Mouse (Mus musculus): ENCODE measurements around the gene Zyg11b. TPM values are rescaled to one million over a fixed set of nuclear protein-coding genes. Genes with fewer than 3 reads are reported as not detected.

The Zyg11b gene
- polyA plus RNA-seq, 1 experiment from 2014 or later: 14.6 TPM

- H3K9me3 ChIP-seq (ENCODE audit: control insufficient read depth, low read length): no peaks in the 10 kb centered on the region
- H3K27ac ChIP-seq (replicated peaks; ENCODE audit: low read depth, low read length): no peak overlapping the region
- H3K4me2 ChIP-seq (ENCODE audit: low read depth, severe bottlenecking): no peak overlapping the region
- H3K4me3 ChIP-seq (ENCODE audit: low read depth, low read length): no peak overlapping the region
- ATAC-seq (ENCODE audit: insufficient number of reproducible peaks, low FRiP score, low TSS enrichment, low read depth): no peak
- H3K36me3 ChIP-seq (ENCODE audit: control insufficient read depth, insufficient read depth, low read length): no peaks in the 10 kb centered on the region
- WGBS: 92% methylated on average over 3 of the region's 3 CpGs
- H3K4me1 ChIP-seq (ENCODE audit: control insufficient read depth, insufficient read depth, low read length): no peaks in the 10 kb centered on the region
- DNase-seq (ENCODE audit: low spot score): no peak
- H3K27me3 ChIP-seq (ENCODE audit: control insufficient read depth, insufficient read depth, low read length): no peaks in the 10 kb centered on the region
- H3K9ac ChIP-seq (ENCODE audit: low read length): no peak overlapping the region
These were observed 67.2 kb downstream of the Zyg11b start for GRCm38 (mm10) chr4:108233654-108234053.

- H3K36me3 ChIP-seq (ENCODE audit: control insufficient read depth, insufficient read depth, low read length): no peaks in the 10 kb centered on the region
- H3K27me3 ChIP-seq (ENCODE audit: control insufficient read depth, insufficient read depth, low read length): no peaks in the 10 kb centered on the region
- H3K9ac ChIP-seq (ENCODE audit: low read length): no peak overlapping the region
- whole genome bisulfite sequencing: 30% methylated on average over 3 of the region's 3 CpGs
- DNase-seq (ENCODE audit: low spot score) (no peak), ATAC-seq (ENCODE audit: insufficient number of reproducible peaks, low FRiP score, low TSS enrichment, low read depth) (no peak)
- no peak overlapping the region for H3K4me3 ChIP-seq (ENCODE audit: low read depth, low read length)
- H3K27ac ChIP-seq (replicated peaks; ENCODE audit: low read depth, low read length): no peak overlapping the region
- no peak overlapping the region for H3K4me2 ChIP-seq (ENCODE audit: low read depth, severe bottlenecking)
- no peaks in the 10 kb centered on the region for H3K4me1 ChIP-seq (ENCODE audit: control insufficient read depth, insufficient read depth, low read length)
- no peaks in the 10 kb centered on the region for H3K9me3 ChIP-seq (ENCODE audit: control insufficient read depth, low read length)
These were observed 75.5 kb downstream of the Zyg11b start for GRCm38 (mm10) chr4:108225341-108225872.

- no peak overlapping the region for H3K4me3 ChIP-seq (ENCODE audit: low read depth, low read length)
- peaks cover 18% of the 10 kb centered on the region for H3K27me3 ChIP-seq (ENCODE audit: control insufficient read depth, insufficient read depth, low read length)
- H3K27ac ChIP-seq (replicated peaks; ENCODE audit: low read depth, low read length): no peak overlapping the region
- H3K4me1 ChIP-seq (ENCODE audit: control insufficient read depth, insufficient read depth, low read length): no peaks in the 10 kb centered on the region
- DNase-seq (ENCODE audit: low spot score) (no peak), ATAC-seq (ENCODE audit: insufficient number of reproducible peaks, low FRiP score, low TSS enrichment, low read depth) (no peak)
- 88% methylated on average over 5 of the region's 5 CpGs for WGBS
- no peaks in the 10 kb centered on the region for H3K9me3 ChIP-seq (ENCODE audit: control insufficient read depth, low read length)
- no peaks in the 10 kb centered on the region for H3K36me3 ChIP-seq (ENCODE audit: control insufficient read depth, insufficient read depth, low read length)
- H3K4me2 ChIP-seq (ENCODE audit: low read depth, severe bottlenecking): no peak overlapping the region
- no peak overlapping the region for H3K9ac ChIP-seq (ENCODE audit: low read length)
These were observed 78.4 kb downstream of the Zyg11b start for GRCm38 (mm10) chr4:108222507-108222906.

GRCm38 (mm10) chr4:108219019-108219418 is 81.9 kb downstream of the Zyg11b start:
- DNase-seq (ENCODE audit: low spot score): peak; percentile 66
- no peak overlapping the region for H3K4me2 ChIP-seq (ENCODE audit: low read depth, severe bottlenecking)

DNA sequence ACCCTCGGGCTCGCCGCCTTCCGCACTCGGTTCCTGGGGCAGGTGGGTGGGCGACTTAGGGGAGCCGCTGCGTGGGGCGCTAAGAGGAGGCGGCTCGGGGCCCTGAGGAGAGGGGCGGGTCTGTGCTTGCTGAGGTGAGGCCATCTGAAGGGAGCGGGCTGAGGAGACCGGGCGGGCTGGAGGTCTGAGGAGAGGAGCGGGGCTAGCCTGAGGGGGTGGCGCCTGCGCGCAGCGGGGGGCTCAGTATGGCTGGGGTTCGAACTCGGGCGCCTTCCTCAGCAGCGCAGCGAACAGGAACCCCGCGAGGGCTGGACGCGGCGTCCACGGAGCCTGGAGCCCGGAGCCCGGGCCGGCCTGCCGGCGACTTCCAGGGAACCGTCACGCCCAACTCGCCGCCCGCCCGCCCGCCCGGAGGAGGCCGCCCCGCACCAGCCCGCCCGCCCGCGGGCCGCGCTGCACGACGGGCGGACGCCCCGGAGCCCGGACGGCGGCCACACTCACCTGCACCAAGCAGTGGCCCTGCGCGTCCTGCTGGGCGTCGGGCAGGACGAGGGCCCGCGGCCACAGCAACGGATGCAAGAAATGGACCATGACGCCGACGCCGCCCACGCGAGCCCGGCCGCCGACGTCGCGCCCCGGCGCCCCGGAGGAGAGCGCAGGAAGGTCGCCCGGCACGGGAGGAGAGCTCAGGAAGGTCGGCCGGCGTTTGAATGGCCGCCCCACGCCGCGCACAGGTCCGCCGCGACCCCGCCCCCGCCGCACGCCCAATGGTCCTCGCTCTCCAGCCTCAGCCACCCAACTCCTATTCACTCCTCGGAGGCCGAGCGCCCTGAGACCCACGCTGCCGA is 83.3 kb downstream of the Zyg11b start, which contains the start of gene Zyg11a:
TSS of gene Zyg11a (minus strand) at position 717 of the 848 bp plus-strand sequence.
- Histone ChIP-seq H3K9me3 (ENCODE audit: control insufficient read depth, low read length) (no peaks in the 10 kb centered on the region), H3K4me1 (ENCODE audit: control insufficient read depth, insufficient read depth, low read length) (no peaks in the 10 kb centered on the region), H3K4me3 (ENCODE audit: low read depth, low read length) (peak within 1 kb of the TSS; percentile 41), H3K4me2 (ENCODE audit: low read depth, severe bottlenecking) (peak within 1 kb of the TSS; percentile 57), H3K36me3 (ENCODE audit: control insufficient read depth, insufficient read depth, low read length) (no peaks in the 10 kb centered on the region), H3K27me3 (ENCODE audit: control insufficient read depth, insufficient read depth, low read length) (peaks cover 29% of the 10 kb centered on the region), H3K27ac (replicated peaks; ENCODE audit: low read depth, low read length) (no peak within 1 kb of the TSS), H3K9ac (ENCODE audit: low read length) (peak within 1 kb of the TSS; percentile 17; the same call in 1 of the 2 replicates)
- DNase-seq (ENCODE audit: low spot score) (peak; percentile 51), ATAC-seq (ENCODE audit: insufficient number of reproducible peaks, low FRiP score, low TSS enrichment, low read depth) (peak; percentile 47)
- under 1% methylated on average over 95 of the region's 107 CpGs for WGBS

More at GRCm38 (mm10) chr4:108219019-108219418, 81.9 kb downstream of the Zyg11b start:
- no peak overlapping the region for H3K9ac ChIP-seq (ENCODE audit: low read length)
- peaks cover 29% of the 10 kb centered on the region for H3K27me3 ChIP-seq (ENCODE audit: control insufficient read depth, insufficient read depth, low read length)
- 6% methylated on average over 9 of the region's 9 CpGs for WGBS
- no peak overlapping the region for H3K4me3 ChIP-seq (ENCODE audit: low read depth, low read length)
- no peak overlapping the region for H3K27ac ChIP-seq (replicated peaks; ENCODE audit: low read depth, low read length)
- no peaks in the 10 kb centered on the region for H3K4me1 ChIP-seq (ENCODE audit: control insufficient read depth, insufficient read depth, low read length)
- H3K36me3 ChIP-seq (ENCODE audit: control insufficient read depth, insufficient read depth, low read length): no peaks in the 10 kb centered on the region
- no peaks in the 10 kb centered on the region for H3K9me3 ChIP-seq (ENCODE audit: control insufficient read depth, low read length)
- ATAC-seq (ENCODE audit: insufficient number of reproducible peaks, low FRiP score, low TSS enrichment, low read depth): no peak

GRCm38 (mm10) chr4:108213023-108213422 is 87.9 kb downstream of the Zyg11b start:
- no peaks in the 10 kb centered on the region for H3K4me1 ChIP-seq (ENCODE audit: control insufficient read depth, insufficient read depth, low read length)
- no peak overlapping the region for H3K27ac ChIP-seq (replicated peaks; ENCODE audit: low read depth, low read length)
- H3K4me3 ChIP-seq (ENCODE audit: low read depth, low read length): no peak overlapping the region
- WGBS: 83% methylated on average over 2 of the region's 2 CpGs
- peaks cover 16% of the 10 kb centered on the region for H3K27me3 ChIP-seq (ENCODE audit: control insufficient read depth, insufficient read depth, low read length)
- no peaks in the 10 kb centered on the region for H3K9me3 ChIP-seq (ENCODE audit: control insufficient read depth, low read length)
- H3K9ac ChIP-seq (ENCODE audit: low read length): no peak overlapping the region
- no peaks in the 10 kb centered on the region for H3K36me3 ChIP-seq (ENCODE audit: control insufficient read depth, insufficient read depth, low read length)
- no peak overlapping the region for H3K4me2 ChIP-seq (ENCODE audit: low read depth, severe bottlenecking)
- DNase-seq (ENCODE audit: low spot score): no peak
- no peak for ATAC-seq (ENCODE audit: insufficient number of reproducible peaks, low FRiP score, low TSS enrichment, low read depth)

DNA sequence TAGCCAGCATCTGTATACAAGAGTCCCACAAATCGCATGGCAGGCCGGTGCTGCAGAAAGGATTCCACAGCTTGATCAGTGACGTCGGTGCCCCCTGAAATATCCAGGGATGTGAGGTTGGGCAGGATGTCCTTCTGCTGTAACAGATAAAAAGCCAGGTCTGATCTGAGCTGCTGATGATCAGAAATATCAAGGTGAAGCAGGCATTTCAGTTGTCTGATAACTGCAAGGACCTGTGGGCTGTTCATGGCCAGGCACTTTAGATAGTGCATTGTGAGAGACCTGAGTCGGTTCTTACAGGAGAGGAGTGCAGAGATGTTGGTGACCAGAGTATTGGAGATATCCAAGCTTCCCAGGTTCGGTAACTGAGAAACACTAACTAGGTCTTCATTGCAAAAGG is 96.3 kb downstream of the Zyg11b start:
- H3K27ac ChIP-seq (replicated peaks; ENCODE audit: low read depth, low read length): no peak overlapping the region
- no peaks in the 10 kb centered on the region for H3K27me3 ChIP-seq (ENCODE audit: control insufficient read depth, insufficient read depth, low read length)
- no peak for DNase-seq (ENCODE audit: low spot score)
- no peaks in the 10 kb centered on the region for H3K4me1 ChIP-seq (ENCODE audit: control insufficient read depth, insufficient read depth, low read length)
- no peak overlapping the region for H3K4me2 ChIP-seq (ENCODE audit: low read depth, severe bottlenecking)
- no peak for ATAC-seq (ENCODE audit: insufficient number of reproducible peaks, low FRiP score, low TSS enrichment, low read depth)
- H3K9me3 ChIP-seq (ENCODE audit: control insufficient read depth, low read length): no peaks in the 10 kb centered on the region
- H3K4me3 ChIP-seq (ENCODE audit: low read depth, low read length): no peak overlapping the region
- no peaks in the 10 kb centered on the region for H3K36me3 ChIP-seq (ENCODE audit: control insufficient read depth, insufficient read depth, low read length)
- no peak overlapping the region for H3K9ac ChIP-seq (ENCODE audit: low read length)
- 87% methylated on average over 6 of the region's 6 CpGs for WGBS

DNA sequence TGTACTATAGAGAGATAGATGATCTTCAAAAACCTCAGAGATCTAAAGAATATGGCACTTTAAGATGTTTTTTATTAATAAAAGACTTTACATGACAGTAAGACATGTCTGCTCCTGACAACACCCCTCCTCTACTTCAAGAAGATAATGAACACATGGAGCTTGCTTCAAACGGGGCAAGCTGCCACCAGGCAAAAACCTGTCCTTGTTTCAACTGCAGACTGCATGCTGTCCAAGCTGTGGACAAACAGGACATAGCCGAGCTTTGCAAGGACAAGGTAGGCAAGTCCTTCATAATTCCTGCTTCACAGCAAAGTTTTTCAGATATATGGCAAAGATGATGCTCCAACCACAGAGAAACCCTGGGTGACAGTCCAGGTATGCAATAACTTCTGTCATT is 101.7 kb downstream of the Zyg11b start:
- ATAC-seq (ENCODE audit: insufficient number of reproducible peaks, low FRiP score, low TSS enrichment, low read depth) (no peak), DNase-seq (ENCODE audit: low spot score) (no peak)
- no peaks in the 10 kb centered on the region for H3K9me3 ChIP-seq (ENCODE audit: control insufficient read depth, low read length)
- H3K27ac ChIP-seq (replicated peaks; ENCODE audit: low read depth, low read length): no peak overlapping the region
- no peaks in the 10 kb centered on the region for H3K4me1 ChIP-seq (ENCODE audit: control insufficient read depth, insufficient read depth, low read length)
- no peak overlapping the region for H3K9ac ChIP-seq (ENCODE audit: low read length)
- no peaks in the 10 kb centered on the region for H3K36me3 ChIP-seq (ENCODE audit: control insufficient read depth, insufficient read depth, low read length)
- 76% methylated on average over 2 of the region's 2 CpGs for WGBS
- H3K27me3 ChIP-seq (ENCODE audit: control insufficient read depth, insufficient read depth, low read length): no peaks in the 10 kb centered on the region
- no peak overlapping the region for H3K4me2 ChIP-seq (ENCODE audit: low read depth, severe bottlenecking)
- no peak overlapping the region for H3K4me3 ChIP-seq (ENCODE audit: low read depth, low read length)

All from limb, embryonic 11.5 days (tissue).